Comparison of ENCODE assay signal across 8 mouse cellular contexts in genomic region chr15:92597011-92597780, GRCm38 (mm10).
A peak's percentile ranks its signal among the peaks of the same experiment; 100 is the strongest.
DNase-seq lines count a peak whose midpoint lies in the region; ATAC-seq and TF ChIP-seq lines count a peak whose summit lies in the region.

No protein-coding gene starts in this region.

- H3K36me3 ChIP-seq in lung, embryonic 14.5 days (ENCODE audit: insufficient read depth): no peaks in the 10 kb centered on the region
- H3K36me3 ChIP-seq in embryonic facial prominence, embryonic 13.5 days: no peaks in the 10 kb centered on the region
- H3K36me3 ChIP-seq in hindbrain, embryonic 13.5 days: no peaks in the 10 kb centered on the region
- no peaks in the 10 kb centered on the region for H3K36me3 ChIP-seq in liver, embryonic 12.5 days
- no peaks in the 10 kb centered on the region for H3K36me3 ChIP-seq in stomach, embryonic 16.5 days (ENCODE audit: control insufficient read depth, insufficient read depth, low read length)

- H3K9me3 ChIP-seq in lung, embryonic 14.5 days (ENCODE audit: low read depth, low read length): no peaks in the 10 kb centered on the region
- no peaks in the 10 kb centered on the region for H3K9me3 ChIP-seq in embryonic facial prominence, embryonic 13.5 days
- H3K9me3 ChIP-seq in hindbrain, embryonic 13.5 days: no peaks in the 10 kb centered on the region
- no peaks in the 10 kb centered on the region for H3K9me3 ChIP-seq in liver, embryonic 12.5 days (replicated peaks)
- H3K9me3 ChIP-seq in stomach, embryonic 16.5 days (replicated peaks; ENCODE audit: control insufficient read depth, low read length): no peaks in the 10 kb centered on the region

- DNase-seq in lung, embryonic 14.5 days: peak; percentile 60
- DNase-seq in lung, postnatal 14 days: no peak
- no peak for DNase-seq in ovary, postnatal 36 days (ENCODE audit: low spot score)
- no peak for DNase-seq in B cell, adult 2 months

- H3K4me3 ChIP-seq in lung, embryonic 14.5 days (ENCODE audit: low read depth, low read length): peak overlapping the region; percentile 36
- H3K4me3 ChIP-seq in embryonic facial prominence, embryonic 13.5 days: peak overlapping the region; percentile 43
- H3K4me3 ChIP-seq in hindbrain, embryonic 13.5 days: peak overlapping the region; percentile 51
- peak overlapping the region; percentile 23 for H3K4me3 ChIP-seq in liver, embryonic 12.5 days
- peak overlapping the region; percentile 38 for H3K4me3 ChIP-seq in stomach, embryonic 16.5 days (replicated peaks; ENCODE audit: low read length)

- peak overlapping the region; percentile 74 for H3K4me2 ChIP-seq in lung, embryonic 14.5 days
- H3K4me2 ChIP-seq in embryonic facial prominence, embryonic 13.5 days: peak overlapping the region; percentile 69
- H3K4me2 ChIP-seq in hindbrain, embryonic 13.5 days: peak overlapping the region; percentile 61
- H3K4me2 ChIP-seq in liver, embryonic 12.5 days: peak overlapping the region; percentile 52
- H3K4me2 ChIP-seq in stomach, embryonic 16.5 days (ENCODE audit: low read depth, low read length): peak overlapping the region; percentile 58

- no peaks in the 10 kb centered on the region for H3K27me3 ChIP-seq in lung, embryonic 14.5 days (ENCODE audit: insufficient read depth, low read length)
- peaks cover 5% of the 10 kb centered on the region; the same call in 1 of the 2 replicates for H3K27me3 ChIP-seq in embryonic facial prominence, embryonic 13.5 days
- H3K27me3 ChIP-seq in hindbrain, embryonic 13.5 days: 0 out of 2 replicates have a peak, but pooled peaks cover 3% of the 10 kb centered on the region
- H3K27me3 ChIP-seq in liver, embryonic 12.5 days (replicated peaks): peaks cover 19% of the 10 kb centered on the region
- H3K27me3 ChIP-seq in stomach, embryonic 16.5 days (ENCODE audit: control insufficient read depth, insufficient read depth, low read length): no peaks in the 10 kb centered on the region

- TF ChIP-seq CTCF in lung, embryonic 14.5 days (IDR thresholded peaks at IDR 0.05; ENCODE audit: low read depth): no peak

- ATAC-seq in lung, embryonic 14.5 days (ENCODE audit: insufficient read depth): peak; percentile 58; the same call in 1 of the 2 replicates
- no peak for ATAC-seq in embryonic facial prominence, embryonic 13.5 days (ENCODE audit: insufficient number of reproducible peaks, insufficient read depth, low FRiP score, low TSS enrichment, low read depth)
- ATAC-seq in hindbrain, embryonic 13.5 days (ENCODE audit: low FRiP score): peak; percentile 84
- ATAC-seq in liver, embryonic 12.5 days: no peak
- no peak for ATAC-seq in stomach, embryonic 16.5 days (ENCODE audit: insufficient read depth, low FRiP score)

- H3K9ac ChIP-seq in lung, embryonic 14.5 days: peak overlapping the region; percentile 47
- H3K9ac ChIP-seq in embryonic facial prominence, embryonic 13.5 days: peak overlapping the region; percentile 64
- peak overlapping the region; percentile 72 for H3K9ac ChIP-seq in hindbrain, embryonic 13.5 days
- no peak overlapping the region for H3K9ac ChIP-seq in liver, embryonic 12.5 days
- H3K9ac ChIP-seq in stomach, embryonic 16.5 days (ENCODE audit: low read length): peak overlapping the region; percentile 24; the same call in 1 of the 2 replicates

- WGBS in lung, embryonic 14.5 days: under 1% methylated on average over 20 of the region's 20 CpGs
- under 1% methylated on average over 20 of the region's 20 CpGs for WGBS in embryonic facial prominence, embryonic 13.5 days
- WGBS in hindbrain, embryonic 13.5 days: under 1% methylated on average over 20 of the region's 20 CpGs
- WGBS in liver, embryonic 12.5 days (ENCODE audit: insufficient replicate concordance): 4% methylated on average over 20 of the region's 20 CpGs
- WGBS in stomach, embryonic 16.5 days: 2% methylated on average over 20 of the region's 20 CpGs

- no peak overlapping the region for H3K27ac ChIP-seq in lung, embryonic 14.5 days (ENCODE audit: low read depth)
- H3K27ac ChIP-seq in embryonic facial prominence, embryonic 13.5 days: no peak overlapping the region
- H3K27ac ChIP-seq in hindbrain, embryonic 13.5 days: peak overlapping the region; percentile 87
- no peak overlapping the region for H3K27ac ChIP-seq in liver, embryonic 12.5 days
- H3K27ac ChIP-seq in stomach, embryonic 16.5 days (ENCODE audit: low read length): no peak overlapping the region

- peaks cover 10% of the 10 kb centered on the region; the same call in 1 of the 2 replicates for H3K4me1 ChIP-seq in lung, embryonic 14.5 days (ENCODE audit: insufficient read depth)
- H3K4me1 ChIP-seq in embryonic facial prominence, embryonic 13.5 days: peaks cover 14% of the 10 kb centered on the region
- peaks cover 44% of the 10 kb centered on the region for H3K4me1 ChIP-seq in hindbrain, embryonic 13.5 days (replicated peaks)
- no peaks in the 10 kb centered on the region for H3K4me1 ChIP-seq in liver, embryonic 12.5 days
- peaks cover 11% of the 10 kb centered on the region; the same call in 1 of the 2 replicates for H3K4me1 ChIP-seq in stomach, embryonic 16.5 days (ENCODE audit: control insufficient read depth, insufficient read depth, low read length)

Comparison
In these comparisons a context has a peak if more than half of its experiments do, and no peak if none do; other contexts are left out.
1. ATAC-seq: peak in lung, embryonic 14.5 days (single experiment) and hindbrain, embryonic 13.5 days (single experiment); none in embryonic facial prominence, embryonic 13.5 days (single experiment), liver, embryonic 12.5 days (single experiment) and stomach, embryonic 16.5 days (single experiment).
2. Peak in every context shown above with its lines, with median percentiles within 50 percentile points of each other: H3K4me2 ChIP-seq and H3K4me3 ChIP-seq.